10 mouse cellular contexts compared by ENCODE assay signal in genomic region chr11:115359293-115359692, GRCm38 (mm10). TPM values are rescaled to one million over a fixed set of nuclear protein-coding genes. Genes with fewer than 3 reads are reported as not detected.
A peak's percentile ranks its signal among the peaks of the same experiment; 100 is the strongest.
DNase-seq lines count a peak whose midpoint lies in the region; ATAC-seq and TF ChIP-seq lines count a peak whose summit lies in the region.
"Had no signal": no experiment of that assay in that cellular context is flagged by ENCODE, and none has a peak within 500 bp of the region (broad histone marks: within the 10 kb centered on the region; RNA-seq: fewer than 3 reads in every experiment).

No protein-coding gene starts in this region.

- H3K9me3 ChIP-seq in hindbrain, embryonic 12.5 days (replicated peaks): no peaks in the 10 kb centered on the region
- H3K9me3 ChIP-seq in midbrain, embryonic 15.5 days: no peaks in the 10 kb centered on the region

- H3K9ac ChIP-seq in hindbrain, embryonic 12.5 days: peak overlapping the region; percentile 39; the same call in 1 of the 2 replicates
- H3K9ac ChIP-seq in midbrain, embryonic 15.5 days: no peak overlapping the region

- DNase-seq in gastrocnemius, adult 2 months: no peak
- no peak for DNase-seq in gastrocnemius, postnatal 14 days
- peak; percentile 35 for DNase-seq in NIH3T3 (ENCODE audit: low read depth)
- DNase-seq in adrenal gland, adult (ENCODE audit: inconsistent age in 2 of 2, low spot score in 1 of 2): no peak
- no peak for DNase-seq in thymus, postnatal 25 days
- DNase-seq in layer of hippocampus, postnatal 14 days (ENCODE audit: low spot score in 2 of 2): no peak
- DNase-seq: adrenal gland, postnatal 25 days; liver had no signal

- 0 out of 2 replicates have a peak, but pooled peaks have one; percentile 29 for ATAC-seq in hindbrain, embryonic 12.5 days (ENCODE audit: low FRiP score)
- ATAC-seq in midbrain, embryonic 15.5 days (replicated peaks): no peak

- no peak overlapping the region for H3K4me3 ChIP-seq in gastrocnemius, adult 2 months
- H3K4me3 ChIP-seq in hindbrain, embryonic 12.5 days: no peak overlapping the region
- no peak overlapping the region for H3K4me3 ChIP-seq in midbrain, embryonic 15.5 days

- peaks cover 14% of the 10 kb centered on the region for H3K4me1 ChIP-seq in hindbrain, embryonic 12.5 days
- H3K4me1 ChIP-seq in midbrain, embryonic 15.5 days: peaks cover 18% of the 10 kb centered on the region

- 0 out of 2 replicates have a peak, but pooled peaks cover 11% of the 10 kb centered on the region for H3K27me3 ChIP-seq in hindbrain, embryonic 12.5 days
- H3K27me3 ChIP-seq in midbrain, embryonic 15.5 days (replicated peaks): no peaks in the 10 kb centered on the region

- peak overlapping the region; percentile 5; the same call in 1 of the 2 replicates for H3K4me2 ChIP-seq in hindbrain, embryonic 12.5 days (replicated peaks)
- no peak overlapping the region for H3K4me2 ChIP-seq in midbrain, embryonic 15.5 days

- WGBS in hindbrain, embryonic 12.5 days: 24% methylated on average over 3 of the region's 3 CpGs
- WGBS in midbrain, embryonic 15.5 days: 48% methylated on average over 3 of the region's 3 CpGs

- intact Hi-C loops in gastrocnemius, adult 2 months (cut with DNase I): loop anchor here (2.0 to 5.0 kb wide), 2 partner anchors 68 to 116 kb away; partner anchors contain the start of gene Armc7
- intact Hi-C loops in gastrocnemius, postnatal 14 days (cut with DNase I; ENCODE audit: low total_unique reads): loop anchor here (2.0 to 5.0 kb wide), 2 partner anchors 68 to 114 kb away; no protein-coding TSS in a partner anchor

- H3K36me3 ChIP-seq in hindbrain, embryonic 12.5 days: no peaks in the 10 kb centered on the region; the same call in 1 of the 2 replicates
- H3K36me3 ChIP-seq in midbrain, embryonic 15.5 days (replicated peaks): peaks cover 3% of the 10 kb centered on the region

- no peak for TF ChIP-seq CTCF in gastrocnemius, adult 2 months (IDR thresholded peaks at IDR 0.05)

- 0 out of 2 replicates have a peak overlapping the region, but pooled peaks have one; percentile 16 for H3K27ac ChIP-seq in gastrocnemius, adult 2 months
- H3K27ac ChIP-seq in hindbrain, embryonic 12.5 days: peak overlapping the region; percentile 60
- peak overlapping the region; percentile 52; the same call in 1 of the 2 replicates for H3K27ac ChIP-seq in midbrain, embryonic 15.5 days

RNA-seq across cellular contexts. Expression of gene Hid1, which starts 8.3 kb away (rescaled TPM):
- 1 to 10 TPM; 1.0 to 1.2 TPM for total RNA-seq in gastrocnemius, adult 2 months (2021)
- total RNA-seq in gastrocnemius, postnatal 14 days (2021): 1 to 10 TPM; 2.9 to 4.3 TPM
- 26.5 and 28.0 TPM in 2 replicates for polyA plus RNA-seq in hindbrain, embryonic 12.5 days (2016; fragmentation: Nextera tagmentation; extraction: Ambion mirVana)
- polyA plus RNA-seq in midbrain, embryonic 15.5 days (2015; fragmentation: Nextera tagmentation; extraction: Ambion mirVana): 67.0 and 67.2 TPM in 2 replicates
- 10 to 100 TPM; 90.0 to 94.3 TPM for total RNA-seq in layer of hippocampus, postnatal 14 days (2021)

RNA-seq across cellular contexts. Expression of gene Cdr2l, which starts 22.4 kb away (rescaled TPM):
- 1 to 10 TPM; 1.5 to 2.0 TPM for total RNA-seq in gastrocnemius, adult 2 months (2021)
- total RNA-seq in gastrocnemius, postnatal 14 days (2021): 1 to 10 TPM; 4.8 to 8.3 TPM
- polyA plus RNA-seq in hindbrain, embryonic 12.5 days (2016; fragmentation: Nextera tagmentation; extraction: Ambion mirVana): 27.6 and 28.8 TPM in 2 replicates
- 26.9 and 27.3 TPM in 2 replicates for polyA plus RNA-seq in midbrain, embryonic 15.5 days (2015; fragmentation: Nextera tagmentation; extraction: Ambion mirVana)
- total RNA-seq in layer of hippocampus, postnatal 14 days (2021): 10 to 100 TPM; 18.6 to 21.3 TPM

RNA-seq across cellular contexts. Expression of gene Otop3, which starts 24.8 kb away (rescaled TPM):
- total RNA-seq in gastrocnemius, adult 2 months (2021): not detected
- total RNA-seq in gastrocnemius, postnatal 14 days (2021): not detected
- polyA plus RNA-seq in hindbrain, embryonic 12.5 days (2016; fragmentation: Nextera tagmentation; extraction: Ambion mirVana): 0.13 and 0.17 TPM in 2 replicates
- polyA plus RNA-seq in midbrain, embryonic 15.5 days (2015; fragmentation: Nextera tagmentation; extraction: Ambion mirVana): 0.75 and 0.90 TPM in 2 replicates
- under 1 TPM; 0.14 to 0.17 TPM for total RNA-seq in layer of hippocampus, postnatal 14 days (2021)
- total RNA-seq: adrenal gland, postnatal 25 days had no signal

RNA-seq across cellular contexts. Expression of gene Ush1g, which starts 37.5 kb away (rescaled TPM):
- under 1 TPM; 0.61 to 0.81 TPM for total RNA-seq in gastrocnemius, adult 2 months (2021)
- under 1 TPM; 0.25 to 0.73 TPM for total RNA-seq in gastrocnemius, postnatal 14 days (2021)
- polyA plus RNA-seq in hindbrain, embryonic 12.5 days (2016; fragmentation: Nextera tagmentation; extraction: Ambion mirVana): not detected in 2 replicates
- polyA plus RNA-seq in midbrain, embryonic 15.5 days (2015; fragmentation: Nextera tagmentation; extraction: Ambion mirVana): 0.09 and 0.18 TPM in 2 replicates
- under 1 TPM; 0.16 to 0.45 TPM for total RNA-seq in layer of hippocampus, postnatal 14 days (2021)

RNA-seq across cellular contexts. Expression of gene Mrpl58, which starts 44.3 kb away (rescaled TPM):
- total RNA-seq in gastrocnemius, adult 2 months (2021): 10 to 100 TPM; 79.2 to 99.2 TPM
- 100 to 1,000 TPM; 103 to 107 TPM for total RNA-seq in gastrocnemius, postnatal 14 days (2021)
- 180 and 190 TPM in 2 replicates for polyA plus RNA-seq in hindbrain, embryonic 12.5 days (2016; fragmentation: Nextera tagmentation; extraction: Ambion mirVana)
- polyA plus RNA-seq in midbrain, embryonic 15.5 days (2015; fragmentation: Nextera tagmentation; extraction: Ambion mirVana): 182 and 191 TPM in 2 replicates
- total RNA-seq in layer of hippocampus, postnatal 14 days (2021): 10 to 100 TPM; 95.7 to 96.6 TPM

Comparison
In these comparisons a context has a peak if more than half of its experiments do, and no peak if none do; other contexts are left out.
1. RNA of gene Hid1, which starts 8.3 kb away (total RNA-seq): 90.0 to 94.3 TPM in layer of hippocampus, postnatal 14 days; 2.9 to 4.3 TPM in gastrocnemius, postnatal 14 days and 1.0 to 1.2 TPM in gastrocnemius, adult 2 months; every median in the first group is over 10 times any median in the second.
2. Peak in every context shown above with its lines, with median percentiles within 50 percentile points of each other: H3K27ac ChIP-seq.